Mouse (Mus musculus) myocyte (in vitro differentiated cells): ENCODE measurements at regions not wholly inside any gene's neighbourhood (a gene's known extent, or its start where the extent isn't known, plus 50 kb on each side); places are given as distances from the start of the nearest gene placed in this dataset.

ENCODE experiments used
- H3K27me3 ChIP-seq: one replicate; pipeline ENCODE4 v1.6.1; 2011; ENCODE audit not compliant: control insufficient read depth, insufficient read depth, insufficient read length
- H3K36me3 ChIP-seq: one replicate; pipeline ENCODE4 v1.6.1; 2011; ENCODE audit not compliant: control insufficient read depth, insufficient read depth
- H3K4me2 ChIP-seq: one replicate; pipeline ENCODE4 v1.6.1; 2011; ENCODE audit warnings: low read depth, control low read depth
- H3K4me3 ChIP-seq: one replicate; pipeline ENCODE4 v1.5.1; 2011; ENCODE audit warnings: mild to moderate bottlenecking, control low read depth, moderate library complexity
- H3K79me2 ChIP-seq: one replicate; pipeline ENCODE4 v1.6.1; 2011; ENCODE audit not compliant: control insufficient read depth, insufficient read depth
- H3ac ChIP-seq: one replicate; pipeline ENCODE4 v1.6.1; 2011; ENCODE audit not compliant: control insufficient read depth, insufficient read length
- CEBPB ChIP-seq: IDR thresholded peaks from 2 replicates; pipeline ENCODE4 v1.6.1; 2011; ENCODE audit warnings: mild to moderate bottlenecking, moderate library complexity; ENCODE audit not compliant: poor library complexity, insufficient read depth, severe bottlenecking
- E2F4 ChIP-seq: IDR thresholded peaks from one replicate; pipeline ENCODE4 v1.6.1; 2011; ENCODE audit warnings: mild to moderate bottlenecking, control low read depth, moderate library complexity; ENCODE audit not compliant: insufficient read depth
- MAX ChIP-seq: IDR thresholded peaks from one replicate; pipeline ENCODE4 v1.6.1; 2011; ENCODE audit warnings: low read depth, mild to moderate bottlenecking, control low read depth
- MYOD1 ChIP-seq, 3 experiments: IDR thresholded peaks; one replicate each; pipeline ENCODE4 v1.6.1; 2011; ENCODE audit warnings: control low read depth in 2 of 3, low read depth in 2 of 3, mild to moderate bottlenecking in 2 of 3, moderate library complexity in 1 of 3; ENCODE audit not compliant: insufficient read length in 2 of 3, control insufficient read depth in 1 of 3
- MYOG ChIP-seq, 3 experiments: IDR thresholded peaks; one replicate each; pipeline ENCODE4 v1.6.1; 2011; ENCODE audit warnings: control low read depth in 2 of 3, low read depth in 2 of 3, mild to moderate bottlenecking in 2 of 3; ENCODE audit not compliant: insufficient read length in 2 of 3, control insufficient read depth in 1 of 3, insufficient read depth in 1 of 3
- POLR2A ChIP-seq: IDR thresholded peaks from one replicate; pipeline ENCODE4 v1.6.1; 2011; ENCODE audit warnings: low read depth, mild to moderate bottlenecking, control low read depth, moderate library complexity; ENCODE audit not compliant: insufficient read length
- POLR2AphosphoS2 ChIP-seq: IDR thresholded peaks from one replicate; pipeline ENCODE4 v1.6.1; 2011; ENCODE audit warnings: low read depth, control low read depth; ENCODE audit not compliant: insufficient read length
- REST ChIP-seq: IDR thresholded peaks from one replicate; pipeline ENCODE4 v1.6.1; 2011; ENCODE audit warnings: mild to moderate bottlenecking, control low read depth, moderate library complexity; ENCODE audit not compliant: insufficient read depth, insufficient read length
- SRF ChIP-seq: IDR thresholded peaks from one replicate; pipeline ENCODE4 v1.6.1; 2011; ENCODE audit warnings: low read depth; ENCODE audit not compliant: control insufficient read depth, insufficient read length
- TCF12 ChIP-seq: IDR thresholded peaks from one replicate; pipeline ENCODE4 v1.6.1; 2011; ENCODE audit warnings: mild to moderate bottlenecking, control low read depth; ENCODE audit not compliant: poor library complexity, insufficient read depth, severe bottlenecking
- TCF3 ChIP-seq: IDR thresholded peaks from one replicate; pipeline ENCODE4 v1.6.1; 2011; ENCODE audit warnings: low read depth, control low read depth; ENCODE audit not compliant: insufficient read length
- USF1 ChIP-seq: IDR thresholded peaks from one replicate; pipeline ENCODE4 v1.6.1; 2011; ENCODE audit warnings: low read depth, mild to moderate bottlenecking, control low read depth, moderate library complexity

DNA sequence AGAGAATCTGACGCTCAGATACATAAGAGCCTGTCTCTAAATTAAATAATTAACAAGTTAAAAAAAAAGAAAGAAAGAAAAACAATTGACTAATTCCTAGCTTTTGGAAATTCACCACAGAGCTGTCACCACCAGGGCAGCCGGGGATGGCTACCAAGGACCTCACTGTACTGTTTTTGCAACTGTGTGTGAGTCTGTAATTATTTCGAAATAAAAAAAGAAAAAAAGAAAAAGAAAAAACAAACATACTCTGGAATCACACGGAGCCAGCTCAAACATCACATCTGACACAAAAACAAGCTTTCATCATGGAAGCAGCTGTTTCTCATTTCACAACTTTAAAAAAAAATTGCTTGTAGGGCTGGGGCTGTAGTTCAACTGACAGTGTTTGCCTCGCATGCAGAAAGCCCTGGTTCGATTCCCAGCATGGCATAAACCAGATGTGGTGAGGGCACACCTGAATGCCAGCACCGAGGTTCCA is 168.6 kb downstream of the Inhbb start:
- Histone ChIP-seq H3K4me3 (no peak overlapping the region), H3K36me3 (no peaks in the 10 kb centered on the region), H3ac (no peak overlapping the region), H3K79me2 (no peaks in the 10 kb centered on the region), H3K27me3 (no peaks in the 10 kb centered on the region), H3K4me2 (no peak overlapping the region)
- TF ChIP-seq TCF12 (no peak), MAX (no peak), REST (no peak), SRF (no peak), MYOD1 (IDR thresholded peaks at IDR 0.05; ENCODE audit: control insufficient read depth in 1 of 3, insufficient read length in 2 of 3, low read depth in 2 of 3) (no peak), MYOG (IDR thresholded peaks at IDR 0.05; ENCODE audit: control insufficient read depth in 1 of 3, insufficient read depth in 1 of 3, insufficient read length in 2 of 3, low read depth in 2 of 3) (no peak), POLR2A (no peak), TCF3 (no peak), CEBPB (no peak), E2F4 (no peak), USF1 (no peak), POLR2AphosphoS2 (no peak)

DNA sequence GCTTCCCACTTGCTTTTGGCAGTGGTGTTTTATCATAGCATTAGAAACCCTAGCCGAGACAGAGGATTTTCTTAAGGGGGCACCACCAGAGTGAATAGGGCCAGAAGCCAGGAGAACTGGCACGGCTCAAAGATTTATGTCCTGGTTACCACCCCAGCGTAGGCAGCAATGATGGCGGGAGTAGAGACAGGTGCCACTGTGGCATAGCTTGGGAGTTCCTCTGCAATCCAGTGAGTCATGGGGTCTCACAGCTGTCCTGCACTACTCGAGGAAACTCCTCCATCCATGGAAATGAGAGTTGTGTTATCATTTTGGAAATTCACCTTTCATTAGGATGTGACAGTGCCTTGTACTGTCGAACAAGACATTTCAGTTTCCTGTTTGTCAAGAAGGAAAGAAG is 169.6 kb downstream of the Inhbb start:
- no peaks in the 10 kb centered on the region for H3K27me3 ChIP-seq
- no peaks in the 10 kb centered on the region for H3K36me3 ChIP-seq
- H3K4me2 ChIP-seq, result no peak overlapping the region
- H3K79me2 ChIP-seq, result no peaks in the 10 kb centered on the region
- H3K4me3 ChIP-seq, result no peak overlapping the region
- no peak overlapping the region for H3ac ChIP-seq
- no peak for TF ChIP-seq MAX
- no peak for TF ChIP-seq TCF12
- no peak for TF ChIP-seq USF1
- no peak for TF ChIP-seq TCF3
- no peak for TF ChIP-seq E2F4
- TF ChIP-seq POLR2A, result no peak
- peak in 2 of 3 experiments; percentile 81 to 86 for TF ChIP-seq MYOD1 (IDR thresholded peaks at IDR 0.05; ENCODE audit: control insufficient read depth in 1 of 3, insufficient read length in 2 of 3, low read depth in 2 of 3)
- TF ChIP-seq POLR2AphosphoS2, result no peak
- TF ChIP-seq CEBPB, result no peak
- no peak for TF ChIP-seq SRF
- TF ChIP-seq REST, result no peak
- peak in 1 of 3 experiments; percentile 53 for TF ChIP-seq MYOG (IDR thresholded peaks at IDR 0.05; ENCODE audit: control insufficient read depth in 1 of 3, insufficient read depth in 1 of 3, insufficient read length in 2 of 3, low read depth in 2 of 3)

DNA sequence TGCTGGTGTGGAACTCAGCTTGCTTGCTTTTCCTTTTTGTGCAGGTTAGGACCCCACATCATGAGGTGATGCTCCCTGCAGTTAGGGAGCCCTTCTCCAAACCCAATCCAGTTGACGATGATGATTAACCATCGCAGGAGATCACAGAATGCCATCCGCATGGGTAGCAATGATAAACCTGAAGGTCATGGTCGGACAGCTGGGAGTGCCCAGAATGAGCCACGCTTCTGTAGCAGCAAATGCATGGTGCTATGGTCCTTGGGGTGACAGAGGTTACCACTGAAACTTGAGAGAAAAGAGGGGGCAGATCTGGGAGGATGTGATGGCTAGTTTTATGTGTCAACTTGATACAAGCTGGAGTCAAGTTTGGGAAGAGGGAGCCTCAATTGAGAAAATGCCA is 170.3 kb downstream of the Inhbb start:
- Histone ChIP-seq H3ac (no peak overlapping the region), H3K36me3 (no peaks in the 10 kb centered on the region), H3K79me2 (no peaks in the 10 kb centered on the region), H3K27me3 (no peaks in the 10 kb centered on the region), H3K4me3 (no peak overlapping the region), H3K4me2 (no peak overlapping the region)
- TF ChIP-seq E2F4, result no peak
- TF ChIP-seq REST, result no peak
- TF ChIP-seq CEBPB, result no peak
- no peak for TF ChIP-seq SRF
- no peak for TF ChIP-seq MAX
- no peak for TF ChIP-seq TCF3
- TF ChIP-seq MYOG (IDR thresholded peaks at IDR 0.05; ENCODE audit: control insufficient read depth in 1 of 3, insufficient read depth in 1 of 3, insufficient read length in 2 of 3, low read depth in 2 of 3), result no peak
- TF ChIP-seq POLR2AphosphoS2, result no peak
- no peak for TF ChIP-seq POLR2A
- TF ChIP-seq USF1, result no peak
- TF ChIP-seq TCF12, result no peak
- no peak for TF ChIP-seq MYOD1 (IDR thresholded peaks at IDR 0.05; ENCODE audit: control insufficient read depth in 1 of 3, insufficient read length in 2 of 3, low read depth in 2 of 3)

DNA sequence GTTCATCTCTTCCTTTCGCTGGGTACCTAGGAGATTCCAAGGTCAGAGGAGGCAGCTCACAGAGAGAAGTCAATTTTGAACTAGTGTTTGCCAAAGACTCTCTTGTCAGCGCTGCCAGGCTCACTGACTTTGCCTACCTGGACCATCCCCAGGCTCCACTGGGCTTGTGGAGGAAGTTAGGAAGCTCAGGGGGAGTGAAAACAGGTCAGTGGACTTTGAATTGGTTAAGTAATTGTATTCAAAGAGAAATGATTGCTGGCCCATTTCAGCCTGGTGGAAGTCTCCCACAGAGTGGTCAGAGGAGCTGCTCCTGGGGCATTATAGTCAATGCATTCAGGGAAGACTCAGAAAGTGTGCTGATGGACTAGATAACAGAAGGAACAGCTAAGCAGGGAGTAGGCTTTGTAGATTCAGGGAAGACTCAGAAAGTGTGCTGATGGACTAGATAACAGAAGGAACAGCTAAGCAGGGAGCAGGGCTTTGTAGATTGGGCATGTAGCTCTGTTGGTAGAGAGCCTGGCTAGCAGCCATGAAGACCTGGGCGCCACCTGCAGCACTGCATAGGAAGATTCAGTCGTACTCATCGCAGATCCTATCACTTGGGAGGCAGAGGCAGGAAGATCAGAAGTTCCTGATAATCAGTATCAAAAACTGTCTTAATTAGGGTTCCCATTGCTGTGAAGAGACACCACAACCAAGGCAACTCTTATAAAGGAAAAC is 173.1 kb downstream of the Inhbb start:
- Histone ChIP-seq H3ac (no peak overlapping the region), H3K27me3 (no peaks in the 10 kb centered on the region), H3K36me3 (no peaks in the 10 kb centered on the region), H3K4me3 (no peak overlapping the region), H3K79me2 (no peaks in the 10 kb centered on the region), H3K4me2 (no peak overlapping the region)
- TF ChIP-seq TCF3 (no peak), SRF (no peak), MYOG (IDR thresholded peaks at IDR 0.05; ENCODE audit: control insufficient read depth in 1 of 3, insufficient read depth in 1 of 3, insufficient read length in 2 of 3, low read depth in 2 of 3) (no peak), REST (no peak), MAX (no peak), USF1 (no peak), E2F4 (no peak)
